Mouse (Mus musculus) embryonic facial prominence, embryonic 12.5 days (tissue): ENCODE measurements around the gene Alad. TPM values are rescaled to one million over a fixed set of nuclear protein-coding genes. Genes with fewer than 3 reads are reported as not detected.
A peak's percentile ranks its signal among the peaks of the same experiment; 100 is the strongest.

ENCODE experiments used
- ATAC-seq: fragments of 200-750 bp; cut with Nextera tagmentation; 2 replicates; pipeline ENCODE4 v1.8.0; 2017; ENCODE audit not compliant: insufficient number of reproducible peaks, insufficient read depth, low FRiP score, low TSS enrichment
- H3K27ac ChIP-seq: fragments of 300-500 bp; sonication (generic); 2 replicates; pipeline ENCODE4 v1.5.1; 2016; ENCODE audit warnings: mild to moderate bottlenecking
- H3K27me3 ChIP-seq: fragments of 300-500 bp; sonication (generic); 2 replicates; pipeline ENCODE4 v1.6.1; 2016; ENCODE audit warnings: mild to moderate bottlenecking, moderate library complexity
- H3K36me3 ChIP-seq: fragments of 300-500 bp; sonication (generic); 2 replicates; pipeline ENCODE4 v1.6.1; 2016; ENCODE audit warnings: mild to moderate bottlenecking
- H3K4me1 ChIP-seq: fragments of 300-500 bp; sonication (generic); 2 replicates; pipeline ENCODE4 v1.6.1; 2016
- H3K4me2 ChIP-seq: fragments of 300-500 bp; sonication (generic); replicated peaks from 2 replicates; pipeline ENCODE4 v1.6.1; 2016; ENCODE audit warnings: mild to moderate bottlenecking, moderate library complexity
- H3K4me3 ChIP-seq: fragments of 300-500 bp; sonication (generic); 2 replicates; pipeline ENCODE4 v1.5.1; 2016; ENCODE audit warnings: mild to moderate bottlenecking
- H3K9ac ChIP-seq: fragments of 300-500 bp; sonication (generic); 2 replicates; pipeline ENCODE4 v1.6.1; 2016; ENCODE audit warnings: mild to moderate bottlenecking, moderate library complexity
- H3K9me3 ChIP-seq: fragments of 300-500 bp; sonication (generic); 2 replicates; pipeline ENCODE4 v1.6.1; 2016; ENCODE audit warnings: mild to moderate bottlenecking, moderate library complexity
- WGBS: fragments of 180-500 bp; shearing (Covaris S2); methylation state at CpG from one replicate; pipeline ENCODE4 v1.1.7; 2016; 5-methylcytosine and 5-hydroxymethylcytosine counted together
- polyA plus RNA-seq: library from polyadenylated mRNA; unstranded; fragments of >200 nt; fragmentation: Nextera tagmentation; extraction: Ambion mirVana; gene quantifications from 2 replicates; pipeline ENCODE4 v1.2.1, GENCODE M21; 2016

Alad gene
- polyA plus RNA-seq, 1 experiment from 2014 or later = 78.5 TPM

- no peaks in the 10 kb centered on the region for H3K9me3 ChIP-seq
- peak overlapping the region; percentile 70 for H3K4me2 ChIP-seq
- peak; percentile 92 for ATAC-seq
- H3K36me3 ChIP-seq = peaks cover 24% of the 10 kb centered on the region
- peaks cover 5% of the 10 kb centered on the region; the same call in 1 of the 2 replicates for H3K4me1 ChIP-seq
- H3K9ac ChIP-seq = peak overlapping the region; percentile 75
- H3K4me3 ChIP-seq = peak overlapping the region; percentile 79
- peak overlapping the region; percentile 47 for H3K27ac ChIP-seq
- WGBS = 2% methylated on average over 38 of the region's 38 CpGs
- no peaks in the 10 kb centered on the region for H3K27me3 ChIP-seq
These were observed 17.6 kb downstream of the Alad start for GRCm38 (mm10) chr4:62501964-62502732.

DNA sequence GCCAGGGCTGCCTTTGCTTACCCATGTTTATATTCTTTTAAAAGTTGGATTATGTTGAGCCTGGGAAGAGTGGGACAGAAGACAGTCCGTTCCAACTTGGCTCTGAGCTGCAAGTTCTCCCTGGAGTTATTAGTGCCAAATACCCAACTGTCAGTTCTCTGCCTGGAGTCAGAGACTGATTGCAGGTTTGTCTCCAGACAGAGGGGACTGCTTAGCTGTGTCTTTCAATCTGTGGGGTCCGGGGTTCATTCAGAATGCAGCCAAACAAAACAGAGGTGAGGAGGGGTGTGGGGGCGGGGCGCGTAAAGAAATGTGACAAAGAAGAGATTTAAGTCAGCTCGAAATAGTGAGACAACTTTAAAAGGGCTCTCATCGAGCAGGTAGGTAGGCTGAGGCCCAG lies 18.2 kb downstream of the Alad start:
- peak overlapping the region; percentile 47; the same call in 1 of the 2 replicates for H3K27ac ChIP-seq
- peaks cover 5% of the 10 kb centered on the region; the same call in 1 of the 2 replicates for H3K4me1 ChIP-seq
- peak overlapping the region; percentile 79 for H3K4me3 ChIP-seq
- H3K27me3 ChIP-seq = no peaks in the 10 kb centered on the region
- peak overlapping the region; percentile 75 for H3K9ac ChIP-seq
- WGBS = 3% methylated on average over 7 of the region's 7 CpGs
- H3K36me3 ChIP-seq = peaks cover 23% of the 10 kb centered on the region
- no peaks in the 10 kb centered on the region for H3K9me3 ChIP-seq
- peak overlapping the region; percentile 70 for H3K4me2 ChIP-seq
- ATAC-seq = 0 out of 2 replicates have a peak, but pooled peaks have one; percentile 3

DNA sequence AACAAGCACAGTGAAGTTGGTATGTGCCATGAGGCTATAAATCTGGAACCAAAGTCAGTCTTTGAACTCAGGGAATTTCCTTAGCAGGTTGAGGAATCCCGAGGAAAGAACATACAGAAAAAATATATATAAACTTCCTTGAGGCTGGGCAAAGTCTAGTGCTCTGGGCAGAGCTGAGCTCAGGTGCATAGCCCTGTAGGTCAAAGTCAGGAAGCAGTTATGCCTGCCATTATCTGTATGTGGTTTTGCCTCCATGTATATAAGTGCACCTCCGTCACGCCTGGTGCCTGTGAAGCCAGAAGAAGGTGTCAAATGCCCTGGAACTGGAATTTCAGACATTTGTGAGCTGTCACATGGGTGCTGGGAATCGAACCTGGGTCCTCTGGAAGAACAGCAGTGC lies 18.9 kb downstream of the Alad start:
- Histone ChIP-seq H3K4me1 (peaks cover 5% of the 10 kb centered on the region; the same call in 1 of the 2 replicates), H3K9ac (no peak overlapping the region), H3K27me3 (no peaks in the 10 kb centered on the region), H3K4me3 (no peak overlapping the region), H3K27ac (no peak overlapping the region), H3K36me3 (peaks cover 23% of the 10 kb centered on the region), H3K4me2 (peak overlapping the region; percentile 70; the same call in 1 of the 2 replicates), H3K9me3 (no peaks in the 10 kb centered on the region)
- WGBS = 88% methylated on average over 4 of the region's 4 CpGs
- no peak for ATAC-seq

- Histone ChIP-seq H3K36me3 (peaks cover 23% of the 10 kb centered on the region), H3K4me2 (no peak overlapping the region), H3K9ac (no peak overlapping the region), H3K4me3 (no peak overlapping the region), H3K9me3 (no peaks in the 10 kb centered on the region), H3K4me1 (peaks cover 5% of the 10 kb centered on the region; the same call in 1 of the 2 replicates), H3K27me3 (no peaks in the 10 kb centered on the region), H3K27ac (no peak overlapping the region)
- WGBS = 85% methylated on average over 8 of the region's 8 CpGs
- ATAC-seq = no peak
These were observed 22.9 kb downstream of the Alad start for GRCm38 (mm10) chr4:62496815-62497214.

DNA sequence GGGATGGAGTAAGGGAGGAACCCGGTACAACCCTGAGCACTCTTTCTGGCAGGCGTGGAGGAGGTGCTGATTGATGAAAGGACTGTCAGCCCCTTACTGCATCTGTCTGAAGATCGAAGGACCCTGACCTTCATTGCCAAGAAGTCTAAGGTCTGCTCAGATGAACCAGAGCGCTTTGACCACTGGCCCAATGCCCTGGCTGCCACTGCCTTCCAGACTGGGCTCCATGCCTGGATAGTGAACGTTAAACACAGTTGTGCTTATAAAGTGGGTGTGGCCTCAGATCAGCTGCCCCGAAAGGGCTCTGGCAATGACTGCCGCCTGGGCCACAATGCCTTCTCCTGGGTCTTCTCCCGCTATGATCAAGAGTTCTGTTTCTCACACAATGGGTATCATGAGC lies 23.8 kb downstream of the Alad start:
- H3K36me3 ChIP-seq = peaks cover 23% of the 10 kb centered on the region
- no peaks in the 10 kb centered on the region for H3K4me1 ChIP-seq
- H3K4me3 ChIP-seq = no peak overlapping the region
- no peak overlapping the region for H3K4me2 ChIP-seq
- H3K9ac ChIP-seq = no peak overlapping the region
- 81% methylated on average over 8 of the region's 8 CpGs for whole genome bisulfite sequencing
- ATAC-seq = no peak
- H3K27me3 ChIP-seq = no peaks in the 10 kb centered on the region
- H3K27ac ChIP-seq = no peak overlapping the region
- no peaks in the 10 kb centered on the region for H3K9me3 ChIP-seq

DNA sequence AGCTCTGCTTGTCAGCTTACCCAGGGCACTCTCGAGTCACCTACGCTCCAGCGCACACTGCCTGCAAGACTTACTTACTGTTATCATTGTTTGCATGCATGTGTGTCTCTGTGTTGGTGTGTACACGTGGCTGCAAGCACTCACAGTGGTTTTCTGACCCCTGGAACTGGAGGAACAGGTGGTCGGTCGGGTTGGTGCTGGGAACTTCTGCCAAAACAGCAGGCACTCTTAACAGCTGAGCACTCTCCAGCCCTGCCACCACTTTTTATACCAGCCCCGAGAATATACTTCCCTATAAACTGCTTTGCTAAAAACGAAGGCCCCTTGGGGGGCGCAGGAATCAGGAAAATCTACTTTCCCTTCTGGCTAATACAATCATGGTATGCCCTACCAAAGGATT lies 25.5 kb downstream of the Alad start:
- Histone ChIP-seq H3K27ac (no peak overlapping the region), H3K4me1 (no peaks in the 10 kb centered on the region), H3K27me3 (no peaks in the 10 kb centered on the region), H3K9ac (no peak overlapping the region), H3K36me3 (peaks cover 17% of the 10 kb centered on the region), H3K4me3 (no peak overlapping the region), H3K9me3 (no peaks in the 10 kb centered on the region), H3K4me2 (no peak overlapping the region)
- ATAC-seq = no peak
- WGBS = 76% methylated on average over 9 of the region's 9 CpGs

GRCm38 (mm10) chr4:62492682-62493081 lies 27.0 kb downstream of the Alad start:
- no peak overlapping the region for H3K9ac ChIP-seq
- no peak overlapping the region for H3K4me3 ChIP-seq
- no peaks in the 10 kb centered on the region for H3K4me1 ChIP-seq
- H3K9me3 ChIP-seq = no peaks in the 10 kb centered on the region
- ATAC-seq = no peak
- 0 out of 2 replicates have a peak, but pooled peaks cover 1% of the 10 kb centered on the region for H3K36me3 ChIP-seq
- no peak overlapping the region for H3K27ac ChIP-seq
- 75% methylated on average over 2 of the region's 2 CpGs for WGBS
- H3K27me3 ChIP-seq = no peaks in the 10 kb centered on the region
- no peak overlapping the region for H3K4me2 ChIP-seq

- Histone ChIP-seq H3K27ac (no peak overlapping the region), H3K4me1 (no peaks in the 10 kb centered on the region), H3K9ac (no peak overlapping the region), H3K36me3 (no peaks in the 10 kb centered on the region), H3K4me3 (no peak overlapping the region), H3K9me3 (no peaks in the 10 kb centered on the region), H3K27me3 (0 out of 2 replicates have a peak, but pooled peaks cover 2% of the 10 kb centered on the region), H3K4me2 (no peak overlapping the region)
- WGBS = 86% methylated on average over 2 of the region's 2 CpGs
- ATAC-seq = no peak
These were observed 31.8 kb downstream of the Alad start for GRCm38 (mm10) chr4:62487914-62488313.

GRCm38 (mm10) chr4:62487172-62487571 lies 32.5 kb downstream of the Alad start:
- H3K4me1 ChIP-seq = no peaks in the 10 kb centered on the region
- H3K9ac ChIP-seq = no peak overlapping the region
- H3K9me3 ChIP-seq = no peaks in the 10 kb centered on the region
- no peak overlapping the region for H3K4me3 ChIP-seq
- no peak overlapping the region for H3K27ac ChIP-seq
- no peak for ATAC-seq
- 0 out of 2 replicates have a peak, but pooled peaks cover 2% of the 10 kb centered on the region for H3K27me3 ChIP-seq
- no peaks in the 10 kb centered on the region for H3K36me3 ChIP-seq
- 87% methylated on average over 5 of the region's 5 CpGs for WGBS
- no peak overlapping the region for H3K4me2 ChIP-seq

- Histone ChIP-seq H3K4me1 (no peaks in the 10 kb centered on the region), H3K27ac (no peak overlapping the region), H3K27me3 (0 out of 2 replicates have a peak, but pooled peaks cover 2% of the 10 kb centered on the region), H3K9ac (no peak overlapping the region), H3K4me3 (no peak overlapping the region), H3K9me3 (no peaks in the 10 kb centered on the region), H3K4me2 (no peak overlapping the region), H3K36me3 (no peaks in the 10 kb centered on the region)
- 87% methylated on average over 15 of the region's 15 CpGs for WGBS
- ATAC-seq = no peak
These were observed 33.5 kb downstream of the Alad start for GRCm38 (mm10) chr4:62486162-62486696.

- Histone ChIP-seq H3K27ac (no peak overlapping the region), H3K9me3 (no peaks in the 10 kb centered on the region), H3K27me3 (peaks cover 5% of the 10 kb centered on the region), H3K9ac (no peak overlapping the region), H3K4me3 (no peak overlapping the region), H3K36me3 (no peaks in the 10 kb centered on the region), H3K4me1 (peaks cover 2% of the 10 kb centered on the region; the same call in 1 of the 2 replicates), H3K4me2 (no peak overlapping the region)
- no peak for ATAC-seq
- WGBS = 88% methylated on average over 8 of the region's 8 CpGs
These were observed 34.1 kb downstream of the Alad start for GRCm38 (mm10) chr4:62485450-62486161.
